Mouse (Mus musculus): ENCODE measurements around the gene Plekha5. TPM values are rescaled to one million over a fixed set of nuclear protein-coding genes. Genes with fewer than 3 reads are reported as not detected.

Gene Plekha5
- polyA plus RNA-seq, 1 experiment from 2014 or later: 42.2 TPM

DNA sequence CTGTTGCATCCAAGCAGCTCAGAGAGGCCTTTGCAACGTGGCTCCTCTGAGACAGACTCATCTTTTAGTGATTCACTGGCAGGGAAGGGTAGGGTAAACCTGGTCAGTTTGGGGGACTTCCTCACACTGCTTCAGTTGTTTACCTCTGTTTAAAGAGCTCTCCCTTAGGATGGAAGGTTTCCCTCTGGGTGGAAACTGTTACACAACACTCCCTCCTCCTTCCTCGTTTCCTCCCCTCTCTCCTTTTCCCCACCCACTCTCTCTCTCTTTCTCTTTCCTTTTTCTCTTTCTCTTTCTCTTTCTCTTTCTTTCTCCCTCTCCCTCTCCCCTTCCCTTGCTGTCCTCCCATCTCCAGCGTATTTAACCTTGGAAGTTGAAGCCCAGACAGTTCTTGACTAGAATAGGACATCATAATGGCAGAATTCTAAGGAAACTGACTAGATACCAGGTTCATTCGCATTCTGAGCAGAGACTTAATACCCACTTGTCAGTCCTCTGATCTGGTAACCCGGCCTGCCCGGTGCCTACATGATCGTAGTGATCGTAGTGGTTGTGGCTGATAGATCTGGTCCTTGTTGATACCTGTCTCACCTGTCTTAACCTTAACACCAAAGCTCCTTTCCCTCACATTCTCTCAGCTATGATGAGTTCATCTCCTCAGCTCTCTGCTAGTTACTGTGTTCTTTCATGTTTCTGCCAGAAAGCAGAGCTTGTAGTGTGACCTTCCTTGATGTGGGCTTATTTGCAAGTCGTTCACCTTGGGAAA, 137.5 kb downstream of the Plekha5 start:
- Histone ChIP-seq H3K4me3 (ENCODE audit: low read depth, low read length) (no peak overlapping the region), H3K36me3 (ENCODE audit: control insufficient read depth, insufficient read depth, low read length) (no peaks in the 10 kb centered on the region), H3K27me3 (ENCODE audit: control insufficient read depth, insufficient read depth, low read length) (no peaks in the 10 kb centered on the region), H3K27ac (ENCODE audit: low read depth, low read length) (no peak overlapping the region), H3K4me2 (ENCODE audit: low read depth, low read length) (no peak overlapping the region), H3K9me3 (ENCODE audit: control insufficient read depth, low read length) (no peaks in the 10 kb centered on the region), H3K9ac (replicated peaks; ENCODE audit: low read depth, low read length) (no peak overlapping the region), H3K4me1 (ENCODE audit: control insufficient read depth, insufficient read depth, low read length) (no peaks in the 10 kb centered on the region)
- 94% methylated on average over 9 of the region's 9 CpGs for WGBS
- ATAC-seq (ENCODE audit: low read depth): no peak

DNA sequence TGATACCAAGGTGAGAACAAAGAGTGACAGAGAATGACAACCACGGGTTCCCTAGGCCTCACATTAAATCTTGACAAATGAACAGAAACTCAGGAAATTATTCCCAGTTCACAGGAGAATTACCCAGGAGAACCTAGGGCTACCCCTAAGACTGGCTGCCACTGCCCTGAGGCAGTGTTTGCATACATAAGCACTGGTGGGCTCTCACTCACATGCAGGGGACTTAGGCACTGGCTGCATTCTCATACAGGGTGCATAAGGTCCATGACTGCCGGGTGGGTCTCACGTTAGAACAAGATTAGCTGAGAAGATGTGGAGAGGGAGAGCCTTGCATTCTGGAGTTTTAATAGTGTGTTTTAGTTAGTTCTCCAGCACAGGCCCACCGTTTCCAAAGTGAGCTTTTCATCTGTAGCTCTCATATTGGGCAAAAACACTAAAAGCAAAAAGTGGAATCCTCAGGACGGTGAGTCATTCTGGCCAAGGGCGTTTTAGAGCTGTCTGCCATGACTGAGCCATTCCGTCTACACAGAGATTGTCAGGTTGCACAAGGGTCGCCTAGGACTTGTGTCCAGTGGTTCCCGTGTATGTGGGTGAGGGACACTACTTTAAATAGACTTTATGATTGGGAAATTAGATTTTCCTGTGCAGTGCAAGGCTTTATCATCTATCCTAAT, 138.2 kb downstream of the Plekha5 start:
- H3K9ac ChIP-seq (replicated peaks; ENCODE audit: low read depth, low read length): no peak overlapping the region
- H3K4me1 ChIP-seq (ENCODE audit: control insufficient read depth, insufficient read depth, low read length): no peaks in the 10 kb centered on the region
- no peaks in the 10 kb centered on the region for H3K36me3 ChIP-seq (ENCODE audit: control insufficient read depth, insufficient read depth, low read length)
- H3K9me3 ChIP-seq (ENCODE audit: control insufficient read depth, low read length): no peaks in the 10 kb centered on the region
- H3K27ac ChIP-seq (ENCODE audit: low read depth, low read length): no peak overlapping the region
- no peak overlapping the region for H3K4me2 ChIP-seq (ENCODE audit: low read depth, low read length)
- no peaks in the 10 kb centered on the region for H3K27me3 ChIP-seq (ENCODE audit: control insufficient read depth, insufficient read depth, low read length)
- no peak for ATAC-seq (ENCODE audit: low read depth)
- H3K4me3 ChIP-seq (ENCODE audit: low read depth, low read length): no peak overlapping the region
- 86% methylated on average over 9 of the region's 9 CpGs for WGBS

DNA sequence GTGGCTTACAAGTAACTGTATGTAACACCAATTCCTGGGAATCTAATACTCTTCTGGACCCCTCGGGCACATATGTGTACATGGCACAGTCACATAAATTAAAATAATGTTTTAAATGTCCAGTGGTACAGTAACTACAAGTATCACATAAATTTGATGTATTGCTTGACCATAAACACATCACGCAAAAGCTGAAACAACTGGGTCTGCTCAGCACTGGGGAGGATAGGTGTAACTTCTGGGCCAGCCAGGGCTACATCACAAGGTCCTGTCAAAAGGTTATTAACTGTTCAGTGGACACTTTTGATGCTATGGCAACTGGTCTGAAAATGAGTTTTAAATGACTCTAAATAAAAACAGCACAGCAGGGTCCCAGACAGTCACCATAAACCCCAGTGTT, 143.3 kb downstream of the Plekha5 start:
- ATAC-seq (ENCODE audit: low read depth): 0 out of 2 replicates have a peak, but pooled peaks have one; percentile 6
- Histone ChIP-seq H3K36me3 (ENCODE audit: control insufficient read depth, insufficient read depth, low read length) (peaks cover 8% of the 10 kb centered on the region), H3K4me1 (ENCODE audit: control insufficient read depth, insufficient read depth, low read length) (no peaks in the 10 kb centered on the region), H3K9ac (replicated peaks; ENCODE audit: low read depth, low read length) (no peak overlapping the region), H3K4me3 (ENCODE audit: low read depth, low read length) (no peak overlapping the region), H3K4me2 (ENCODE audit: low read depth, low read length) (no peak overlapping the region), H3K27me3 (ENCODE audit: control insufficient read depth, insufficient read depth, low read length) (no peaks in the 10 kb centered on the region), H3K9me3 (ENCODE audit: control insufficient read depth, low read length) (no peaks in the 10 kb centered on the region), H3K27ac (ENCODE audit: low read depth, low read length) (no peak overlapping the region)
- 70% methylated on average over 2 of the region's 2 CpGs for WGBS

DNA sequence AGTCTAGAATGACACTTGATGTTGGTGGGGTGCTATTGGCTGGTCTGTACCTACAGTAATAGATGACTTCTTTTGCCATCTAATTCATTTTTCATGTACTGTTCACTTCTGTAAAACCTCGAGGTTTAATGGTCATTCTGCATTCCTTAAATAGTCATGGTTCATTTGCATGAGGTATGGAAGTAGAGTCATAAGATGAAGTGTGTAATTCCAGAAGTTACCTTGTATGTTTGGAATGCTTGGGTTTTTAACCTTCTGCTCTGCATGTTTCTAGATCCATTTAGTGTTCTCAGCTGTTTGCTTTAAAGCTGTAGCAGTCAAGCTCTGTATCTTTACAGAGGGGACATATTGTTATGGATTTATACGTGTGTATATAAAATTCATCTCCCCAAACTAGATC, 144.0 kb downstream of the Plekha5 start:
- Histone ChIP-seq H3K36me3 (ENCODE audit: control insufficient read depth, insufficient read depth, low read length) (peaks cover 14% of the 10 kb centered on the region), H3K9me3 (ENCODE audit: control insufficient read depth, low read length) (no peaks in the 10 kb centered on the region), H3K27ac (ENCODE audit: low read depth, low read length) (no peak overlapping the region), H3K4me3 (ENCODE audit: low read depth, low read length) (no peak overlapping the region), H3K27me3 (ENCODE audit: control insufficient read depth, insufficient read depth, low read length) (no peaks in the 10 kb centered on the region), H3K9ac (replicated peaks; ENCODE audit: low read depth, low read length) (no peak overlapping the region), H3K4me1 (ENCODE audit: control insufficient read depth, insufficient read depth, low read length) (no peaks in the 10 kb centered on the region), H3K4me2 (ENCODE audit: low read depth, low read length) (no peak overlapping the region)
- ATAC-seq (ENCODE audit: low read depth): no peak
- 64% methylated on average over 2 of the region's 2 CpGs for WGBS

DNA sequence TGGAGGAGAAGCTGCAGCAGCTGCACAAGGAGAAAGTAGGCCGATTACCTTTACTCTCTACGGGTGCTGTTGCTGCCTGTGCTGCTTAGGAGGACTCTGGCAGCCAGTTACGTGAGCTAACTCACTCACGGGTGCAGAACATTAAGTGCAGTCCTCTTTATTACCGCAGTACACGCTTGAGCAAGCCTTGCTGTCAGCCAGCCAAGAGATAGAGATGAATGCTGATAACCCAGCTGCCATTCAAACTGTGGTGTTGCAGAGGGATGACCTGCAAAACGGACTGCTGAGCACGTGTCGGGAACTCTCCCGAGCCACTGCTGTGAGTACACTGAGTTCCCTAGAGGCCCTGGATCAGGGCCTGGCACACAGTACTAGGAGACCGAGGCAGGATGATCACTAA, 146.3 kb downstream of the Plekha5 start:
- Histone ChIP-seq H3K9me3 (ENCODE audit: control insufficient read depth, low read length) (no peaks in the 10 kb centered on the region), H3K4me2 (ENCODE audit: low read depth, low read length) (no peak overlapping the region), H3K9ac (replicated peaks; ENCODE audit: low read depth, low read length) (no peak overlapping the region), H3K27ac (ENCODE audit: low read depth, low read length) (no peak overlapping the region), H3K4me3 (ENCODE audit: low read depth, low read length) (no peak overlapping the region), H3K4me1 (ENCODE audit: control insufficient read depth, insufficient read depth, low read length) (no peaks in the 10 kb centered on the region), H3K36me3 (ENCODE audit: control insufficient read depth, insufficient read depth, low read length) (peaks cover 34% of the 10 kb centered on the region), H3K27me3 (ENCODE audit: control insufficient read depth, insufficient read depth, low read length) (no peaks in the 10 kb centered on the region)
- 58% methylated on average over 11 of the region's 11 CpGs for WGBS
- ATAC-seq (ENCODE audit: low read depth): peak; percentile 82

DNA sequence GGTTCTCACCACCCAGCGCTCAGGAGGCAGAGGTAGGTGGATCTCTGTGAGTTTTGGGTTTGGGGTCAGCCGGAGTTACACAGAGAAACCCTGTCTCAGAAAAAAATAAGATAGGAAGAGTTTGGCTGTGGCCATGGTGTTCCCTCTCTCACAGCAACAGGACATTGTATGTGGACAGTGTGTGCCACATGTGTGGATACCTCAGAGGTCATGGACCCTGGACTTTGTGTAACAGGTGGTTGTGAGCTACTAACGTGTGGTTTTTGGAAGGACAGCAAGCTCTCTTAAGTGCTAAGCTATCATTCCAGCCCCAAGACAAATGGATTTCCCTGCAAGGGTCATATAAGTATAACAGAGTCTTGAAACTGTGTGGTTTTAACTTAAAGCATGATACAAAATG, 151.1 kb downstream of the Plekha5 start:
- Histone ChIP-seq H3K9ac (replicated peaks; ENCODE audit: low read depth, low read length) (no peak overlapping the region), H3K36me3 (ENCODE audit: control insufficient read depth, insufficient read depth, low read length) (peaks cover 41% of the 10 kb centered on the region), H3K4me3 (ENCODE audit: low read depth, low read length) (no peak overlapping the region), H3K4me2 (ENCODE audit: low read depth, low read length) (no peak overlapping the region), H3K4me1 (ENCODE audit: control insufficient read depth, insufficient read depth, low read length) (no peaks in the 10 kb centered on the region), H3K27me3 (ENCODE audit: control insufficient read depth, insufficient read depth, low read length) (no peaks in the 10 kb centered on the region), H3K9me3 (ENCODE audit: control insufficient read depth, low read length) (no peaks in the 10 kb centered on the region), H3K27ac (ENCODE audit: low read depth, low read length) (no peak overlapping the region)
- ATAC-seq (ENCODE audit: low read depth): no peak
- WGBS: 92% methylated on average over 3 of the region's 3 CpGs

DNA sequence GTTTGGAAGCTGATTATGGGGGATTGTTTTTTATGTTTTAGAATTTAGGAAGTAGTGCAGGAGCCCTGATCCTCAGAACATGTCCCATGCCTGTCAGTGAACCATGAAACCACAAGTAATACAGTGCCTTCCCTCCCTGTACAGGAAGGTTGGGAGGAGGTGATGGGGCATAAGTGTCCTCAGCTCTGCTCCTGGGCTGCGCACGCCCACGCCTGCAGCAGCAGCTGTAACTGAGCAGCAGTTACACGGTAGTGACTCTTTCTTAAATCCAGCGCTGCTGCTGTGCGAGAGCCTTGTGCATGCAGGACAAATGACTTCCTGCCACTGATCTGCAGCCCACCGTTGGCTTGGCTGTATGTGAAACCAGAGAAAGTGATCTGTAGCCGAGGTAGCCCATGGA, 152.3 kb downstream of the Plekha5 start:
- Histone ChIP-seq H3K4me1 (ENCODE audit: control insufficient read depth, insufficient read depth, low read length) (no peaks in the 10 kb centered on the region), H3K4me2 (ENCODE audit: low read depth, low read length) (no peak overlapping the region), H3K36me3 (ENCODE audit: control insufficient read depth, insufficient read depth, low read length) (peaks cover 38% of the 10 kb centered on the region), H3K9ac (replicated peaks; ENCODE audit: low read depth, low read length) (no peak overlapping the region), H3K27ac (ENCODE audit: low read depth, low read length) (no peak overlapping the region), H3K4me3 (ENCODE audit: low read depth, low read length) (no peak overlapping the region), H3K9me3 (ENCODE audit: control insufficient read depth, low read length) (no peaks in the 10 kb centered on the region), H3K27me3 (ENCODE audit: control insufficient read depth, insufficient read depth, low read length) (no peaks in the 10 kb centered on the region)
- no peak for ATAC-seq (ENCODE audit: low read depth)
- WGBS: 86% methylated on average over 8 of the region's 8 CpGs

DNA sequence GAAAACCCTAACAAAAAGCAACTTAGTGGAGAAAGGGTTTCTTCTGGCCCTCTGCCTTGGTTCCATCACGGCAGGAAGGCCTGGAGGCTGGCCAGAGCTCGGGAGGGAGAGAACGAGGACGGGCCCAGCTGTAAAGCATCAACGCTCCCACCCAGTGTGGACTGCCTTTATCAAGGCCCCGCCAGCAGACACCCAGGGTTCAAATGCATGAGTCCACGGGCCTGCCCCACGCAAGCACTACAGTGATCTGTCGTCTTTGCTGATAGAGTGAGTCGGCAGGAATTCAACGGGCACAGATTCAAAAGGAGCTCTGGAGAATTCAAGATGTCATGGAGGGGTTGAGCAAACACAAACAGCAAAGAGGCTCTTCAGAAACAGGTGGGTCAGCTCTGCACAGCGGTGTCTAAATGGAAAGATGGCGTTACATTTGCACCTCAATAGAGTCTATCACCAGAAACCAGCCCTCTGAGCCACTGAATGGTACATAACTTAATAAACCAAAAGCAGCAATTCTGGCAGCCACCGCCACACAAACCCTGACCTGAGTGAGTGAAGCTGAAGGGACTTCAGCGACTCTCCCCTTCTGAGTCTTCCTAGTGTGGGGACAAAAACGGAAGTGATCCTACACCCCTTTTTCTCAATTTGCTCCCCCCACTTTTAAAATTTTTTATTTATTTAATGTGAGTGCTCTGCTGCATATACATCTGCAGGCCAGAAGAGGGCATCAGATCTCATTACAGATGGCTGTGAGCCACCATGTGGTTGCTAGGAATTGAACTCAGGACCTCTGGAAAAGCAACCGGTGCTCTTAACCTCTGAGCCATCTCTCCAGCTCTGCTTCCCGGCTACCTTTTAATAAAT, 153.3 kb downstream of the Plekha5 start:
- Histone ChIP-seq H3K4me2 (ENCODE audit: low read depth, low read length) (no peak overlapping the region), H3K27me3 (ENCODE audit: control insufficient read depth, insufficient read depth, low read length) (no peaks in the 10 kb centered on the region), H3K4me1 (ENCODE audit: control insufficient read depth, insufficient read depth, low read length) (no peaks in the 10 kb centered on the region), H3K27ac (ENCODE audit: low read depth, low read length) (no peak overlapping the region), H3K36me3 (ENCODE audit: control insufficient read depth, insufficient read depth, low read length) (peaks cover 34% of the 10 kb centered on the region), H3K4me3 (ENCODE audit: low read depth, low read length) (no peak overlapping the region), H3K9ac (replicated peaks; ENCODE audit: low read depth, low read length) (no peak overlapping the region), H3K9me3 (ENCODE audit: control insufficient read depth, low read length) (no peaks in the 10 kb centered on the region)
- WGBS: 77% methylated on average over 18 of the region's 18 CpGs
- ATAC-seq (ENCODE audit: low read depth): no peak

DNA sequence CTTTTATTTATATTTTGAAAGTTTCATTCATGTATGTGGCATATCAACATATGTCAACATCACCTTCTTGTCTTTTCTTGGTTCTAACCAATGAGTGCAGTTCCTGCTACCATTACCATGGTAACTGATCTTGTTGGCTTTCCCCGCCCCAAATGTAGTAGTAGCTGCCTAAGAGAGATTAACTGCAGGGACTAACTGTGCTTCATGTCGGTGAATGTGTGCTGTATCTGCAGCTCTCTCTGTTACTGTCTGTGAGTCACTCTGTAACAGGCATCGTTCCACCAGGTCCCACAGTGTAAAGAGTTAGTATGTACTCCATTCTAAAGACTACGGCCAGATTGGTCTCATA, 153.9 kb downstream of the Plekha5 start:
- Histone ChIP-seq H3K27ac (ENCODE audit: low read depth, low read length) (no peak overlapping the region), H3K4me3 (ENCODE audit: low read depth, low read length) (no peak overlapping the region), H3K36me3 (ENCODE audit: control insufficient read depth, insufficient read depth, low read length) (peaks cover 30% of the 10 kb centered on the region), H3K9ac (replicated peaks; ENCODE audit: low read depth, low read length) (no peak overlapping the region), H3K9me3 (ENCODE audit: control insufficient read depth, low read length) (no peaks in the 10 kb centered on the region), H3K4me1 (ENCODE audit: control insufficient read depth, insufficient read depth, low read length) (no peaks in the 10 kb centered on the region), H3K4me2 (ENCODE audit: low read depth, low read length) (no peak overlapping the region), H3K27me3 (ENCODE audit: control insufficient read depth, insufficient read depth, low read length) (no peaks in the 10 kb centered on the region)
- no peak for ATAC-seq (ENCODE audit: low read depth)
- WGBS: 92% methylated on average over 4 of the region's 4 CpGs

Data from neural tube, embryonic 14.5 days (tissue).